Mouse (Mus musculus) lung, embryonic 16.5 days (tissue): ENCODE measurements around the gene Spata25. TPM values are rescaled to one million over a fixed set of nuclear protein-coding genes. Genes with fewer than 3 reads are reported as not detected.
"Not testable (repeated sequence)": the region's sequence is repeated elsewhere in the genome, so short reads cannot be mapped to it uniquely, and the experiment has no call there.

ENCODE experiments used
- ATAC-seq: fragments of 200-750 bp; cut with Nextera tagmentation; 2 replicates; pipeline ENCODE4 v1.8.0; 2017; ENCODE audit warnings: low read depth, mild to moderate bottlenecking, moderate library complexity
- H3K27ac ChIP-seq: fragments of 300-500 bp; sonication (generic); 2 replicates; pipeline ENCODE4 v1.5.1; 2014; ENCODE audit warnings: mild to moderate bottlenecking, control low read depth, low read length
- H3K27me3 ChIP-seq: fragments of 300-500 bp; sonication (generic); 2 replicates; pipeline ENCODE4 v1.6.1; 2014; ENCODE audit warnings: low read depth, low read length, mixed read lengths; ENCODE audit not compliant: control insufficient read depth, insufficient read depth
- H3K36me3 ChIP-seq: fragments of 300-500 bp; sonication (generic); 2 replicates; pipeline ENCODE4 v1.6.1; 2014; ENCODE audit warnings: low read length; ENCODE audit not compliant: control insufficient read depth, insufficient read depth
- H3K4me1 ChIP-seq: fragments of 300-500 bp; sonication (generic); replicated peaks from 2 replicates; pipeline ENCODE4 v1.6.1; 2014; ENCODE audit warnings: low read length, mixed read lengths; ENCODE audit not compliant: control insufficient read depth, insufficient read depth
- H3K4me2 ChIP-seq: fragments of 300-500 bp; sonication (generic); 2 replicates; pipeline ENCODE4 v1.6.1; 2014; ENCODE audit warnings: low read depth, low read length, control low read depth
- H3K4me3 ChIP-seq: fragments of 300-500 bp; sonication (generic); 2 replicates; pipeline ENCODE4 v1.5.1; 2014; ENCODE audit warnings: mild to moderate bottlenecking, low read length, control low read depth
- H3K9ac ChIP-seq: fragments of 300-500 bp; sonication (generic); 2 replicates; pipeline ENCODE4 v1.6.1; 2014; ENCODE audit warnings: low read length, control low read depth
- H3K9me3 ChIP-seq: fragments of 300-500 bp; sonication (generic); 2 replicates; pipeline ENCODE4 v1.6.1; 2016; ENCODE audit warnings: low read length; ENCODE audit not compliant: control insufficient read depth
- WGBS: fragments of 180-500 bp; shearing (Covaris S2); extraction: QIAGEN DNeasy Blood & Tissue Kit; methylation state at CpG from one replicate; pipeline ENCODE4 v1.1.7; 2014; 5-methylcytosine and 5-hydroxymethylcytosine counted together
- polyA plus RNA-seq: library from polyadenylated mRNA; unstranded; fragments of >200 nt; fragmentation: Nextera tagmentation; extraction: Ambion mirVana; gene quantifications from 2 replicates; pipeline ENCODE4 v1.2.1, GENCODE M21; 2015

Spata25 gene
- not detected in 2 replicates for polyA plus RNA-seq

- ATAC-seq = no peak
- 82% methylated on average over 6 of the region's 6 CpGs for WGBS
- Histone ChIP-seq H3K27ac (no peak within 1 kb of the TSS), H3K36me3 (peaks cover 16% of the 10 kb centered on the region), H3K4me1 (peaks cover 11% of the 10 kb centered on the region), H3K4me2 (no peak within 1 kb of the TSS), H3K4me3 (no peak within 1 kb of the TSS), H3K9ac (no peak within 1 kb of the TSS), H3K27me3 (no peaks in the 10 kb centered on the region), H3K9me3 (no peaks in the 10 kb centered on the region)
Observed at GRCm38 (mm10) chr2:164828437-164828836, at the start of gene Spata25. TSS of gene Spata25 (minus strand) at chr2:164828537.

GRCm38 (mm10) chr2:164877376-164878215, 49.3 kb upstream of the Spata25 start:
- 69% methylated on average over 11 of the region's 11 CpGs for WGBS
- 0 out of 2 replicates have a peak overlapping the region, but pooled peaks have one; percentile 99 for H3K9ac ChIP-seq
- peak overlapping the region; percentile 79 for H3K4me3 ChIP-seq

GRCm38 (mm10) chr2:164875648-164876047, 47.3 kb upstream of the Spata25 start:
- H3K36me3 ChIP-seq, H3K4me2 ChIP-seq, H3K4me3 ChIP-seq, H3K9ac ChIP-seq, H3K9me3 ChIP-seq, ATAC-seq, H3K27me3 ChIP-seq, H3K27ac ChIP-seq: not testable (repeated sequence)
- 53% methylated on average over 2 of the region's 2 CpGs for WGBS
- H3K4me1 ChIP-seq = peaks cover 21% of the 10 kb centered on the region

More at GRCm38 (mm10) chr2:164877376-164878215, 49.3 kb upstream of the Spata25 start:
- Histone ChIP-seq H3K27ac (peak overlapping the region; percentile 99), H3K4me2 (peak overlapping the region; percentile 62), H3K4me1 (peaks cover 22% of the 10 kb centered on the region)
- not testable (repeated sequence) for H3K36me3 ChIP-seq, H3K27me3 ChIP-seq, H3K9me3 ChIP-seq, ATAC-seq

- Histone ChIP-seq H3K4me3 (no peak overlapping the region), H3K4me1 (peaks cover 16% of the 10 kb centered on the region), H3K9me3 (no peaks in the 10 kb centered on the region), H3K27ac (peak overlapping the region; percentile 86), H3K36me3 (no peaks in the 10 kb centered on the region), H3K4me2 (no peak overlapping the region), H3K27me3 (no peaks in the 10 kb centered on the region), H3K9ac (peak overlapping the region; percentile 15; the same call in 1 of the 2 replicates)
- peak; percentile 61 for ATAC-seq
- WGBS = 20% methylated on average over 1 of the region's 1 CpGs
Observed at GRCm38 (mm10) chr2:164874239-164874769, 46.0 kb upstream of the Spata25 start.

- Histone ChIP-seq H3K4me3 (no peak overlapping the region), H3K9ac (0 out of 2 replicates have a peak overlapping the region, but pooled peaks have one; percentile 2), H3K27ac (peak overlapping the region; percentile 86), H3K27me3 (no peaks in the 10 kb centered on the region), H3K36me3 (no peaks in the 10 kb centered on the region), H3K9me3 (no peaks in the 10 kb centered on the region), H3K4me1 (peaks cover 16% of the 10 kb centered on the region), H3K4me2 (no peak overlapping the region)
- no peak for ATAC-seq
- 30% methylated on average over 3 of the region's 3 CpGs for WGBS
Observed at GRCm38 (mm10) chr2:164873621-164874020, 45.3 kb upstream of the Spata25 start.

- no peak overlapping the region for H3K27ac ChIP-seq
- peaks cover 15% of the 10 kb centered on the region for H3K4me1 ChIP-seq
- H3K27me3 ChIP-seq = no peaks in the 10 kb centered on the region
- H3K4me2 ChIP-seq = no peak overlapping the region
- peaks cover 7% of the 10 kb centered on the region for H3K9me3 ChIP-seq
- no peaks in the 10 kb centered on the region for H3K36me3 ChIP-seq
- H3K9ac ChIP-seq = no peak overlapping the region
- 48% methylated on average over 6 of the region's 6 CpGs for WGBS
- no peak for ATAC-seq
- H3K4me3 ChIP-seq = no peak overlapping the region
Observed at GRCm38 (mm10) chr2:164871602-164872303, 43.4 kb upstream of the Spata25 start.

- 32% methylated on average over 7 of the region's 7 CpGs for WGBS
- Histone ChIP-seq H3K27ac (peak overlapping the region; percentile 89; the same call in 1 of the 2 replicates), H3K9ac (no peak overlapping the region), H3K4me3 (no peak overlapping the region), H3K4me1 (peaks cover 3% of the 10 kb centered on the region; the same call in 1 of the 2 replicates), H3K27me3 (no peaks in the 10 kb centered on the region), H3K9me3 (peaks cover 7% of the 10 kb centered on the region), H3K4me2 (no peak overlapping the region), H3K36me3 (no peaks in the 10 kb centered on the region)
- peak; percentile 47 for ATAC-seq
Observed at GRCm38 (mm10) chr2:164868491-164868890, 40.2 kb upstream of the Spata25 start.

GRCm38 (mm10) chr2:164867566-164867965, 39.2 kb upstream of the Spata25 start:
- peak overlapping the region; percentile 89 for H3K27ac ChIP-seq
- ATAC-seq = no peak
- no peak overlapping the region for H3K9ac ChIP-seq
- peaks cover 7% of the 10 kb centered on the region for H3K4me1 ChIP-seq
- H3K4me3 ChIP-seq = no peak overlapping the region
- no peak overlapping the region for H3K4me2 ChIP-seq
- no peaks in the 10 kb centered on the region for H3K36me3 ChIP-seq
- peaks cover 7% of the 10 kb centered on the region for H3K9me3 ChIP-seq
- no peaks in the 10 kb centered on the region for H3K27me3 ChIP-seq
- WGBS = 89% methylated on average over 7 of the region's 7 CpGs
